ENCODE assay signal across 15 mouse cellular contexts in the genomic region with DNA sequence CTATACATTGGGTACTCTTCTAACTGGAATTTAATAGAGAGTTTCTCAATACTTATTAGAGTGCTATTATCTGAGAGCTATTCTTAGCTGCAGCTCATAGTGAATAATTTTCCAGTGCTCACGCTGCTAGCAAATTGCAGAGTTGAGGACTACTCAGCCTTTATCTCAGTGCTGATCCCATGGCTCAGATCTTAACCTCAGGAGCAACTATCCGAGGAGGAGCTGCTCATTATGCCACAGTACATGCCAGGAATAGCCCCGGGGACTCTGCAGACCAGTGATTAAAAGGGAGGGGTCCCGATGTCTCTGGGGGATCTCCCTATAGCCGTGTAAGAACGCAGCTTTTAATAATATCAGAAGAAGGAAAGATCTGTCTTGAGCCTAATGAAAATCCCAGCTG. TPM values are rescaled to one million over a fixed set of nuclear protein-coding genes. Genes with fewer than 3 reads are reported as not detected.
DNase-seq lines count a peak whose midpoint lies in the region; ATAC-seq and TF ChIP-seq lines count a peak whose summit lies in the region.
"Had no signal": no experiment of that assay in that cellular context is flagged by ENCODE, and none has a peak within 500 bp of the region (broad histone marks: within the 10 kb centered on the region; RNA-seq: fewer than 3 reads in every experiment).

No protein-coding gene starts in this region.

- in situ Hi-C loops in Patski (cut with MboI; ENCODE audit: low pct_unique_long_range_greater_than_20kb), result loop anchor here (25.0 kb wide), 1 partner anchor 502 kb away; no protein-coding TSS in a partner anchor

- H3K36me3 ChIP-seq in heart, embryonic 13.5 days, result no peaks in the 10 kb centered on the region
- no peaks in the 10 kb centered on the region for H3K36me3 ChIP-seq in heart, adult 2 months (ENCODE audit: control insufficient read depth, insufficient read depth, low read length)
- no peaks in the 10 kb centered on the region for H3K36me3 ChIP-seq in forebrain, embryonic 15.5 days
- H3K36me3 ChIP-seq in midbrain, embryonic 14.5 days (ENCODE audit: control insufficient read depth, insufficient read depth, low read length), result no peaks in the 10 kb centered on the region

- peak overlapping the region; percentile 80 for H3K27ac ChIP-seq in heart, embryonic 13.5 days (replicated peaks)
- no peak overlapping the region for H3K27ac ChIP-seq in heart, adult 2 months
- peak overlapping the region; percentile 68 for H3K27ac ChIP-seq in forebrain, embryonic 15.5 days (replicated peaks)
- peak overlapping the region; percentile 65; the same call in 1 of the 2 replicates for H3K27ac ChIP-seq in midbrain, embryonic 14.5 days (replicated peaks; ENCODE audit: low read depth, low read length)
- H3K27ac ChIP-seq: liver, embryonic 14.5 days had no signal

- POLR2A ChIA-PET in Patski (lab: Charles Lee), result no interaction called here

- CTCF ChIA-PET in Patski (lab: Charles Lee), result interaction anchor here (0.6 to 0.7 kb wide), 3 partner anchors 16 to 622 kb away, joined by 3 read pairs; a partner anchor contains a TSS

- ATAC-seq in heart, embryonic 13.5 days (ENCODE audit: extremely low read depth, insufficient number of reproducible peaks, low FRiP score, low TSS enrichment), result no peak
- ATAC-seq in Patski, result peak; percentile 35
- ATAC-seq in forebrain, embryonic 15.5 days (replicated peaks), result peak; percentile 73
- peak; percentile 75; the same call in 1 of the 2 replicates for ATAC-seq in midbrain, embryonic 14.5 days (ENCODE audit: low FRiP score, low TSS enrichment)
- no peak for ATAC-seq in cerebellum, adult (ENCODE audit: insufficient number of reproducible peaks, low FRiP score, low TSS enrichment)
- ATAC-seq: inflammation-experienced regulatory T-cells, adult 6 months had no signal

- peak overlapping the region; percentile 42; the same call in 1 of the 2 replicates for H3K9ac ChIP-seq in heart, embryonic 13.5 days
- H3K9ac ChIP-seq in heart, adult 2 months (ENCODE audit: low read depth, low read length), result no peak overlapping the region
- H3K9ac ChIP-seq in forebrain, embryonic 15.5 days (replicated peaks), result 0 out of 2 replicates have a peak overlapping the region, but pooled peaks have one; percentile 22
- 0 out of 2 replicates have a peak overlapping the region, but pooled peaks have one; percentile 4 for H3K9ac ChIP-seq in midbrain, embryonic 14.5 days (replicated peaks; ENCODE audit: low read length)
- H3K9ac ChIP-seq: liver, embryonic 14.5 days had no signal

- no peak for DNase-seq in heart, adult 2 months
- no peak for DNase-seq in Patski (ENCODE audit: low read depth, low spot score)
- DNase-seq in midbrain, embryonic 14.5 days, result peak; percentile 69
- no peak for DNase-seq in adrenal gland, adult (ENCODE audit: inconsistent age in 2 of 2, low spot score in 1 of 2)
- DNase-seq in layer of hippocampus, postnatal 10 days (ENCODE audit: low spot score in 2 of 2), result no peak
- DNase-seq: adrenal gland, adult 2 months; kidney, postnatal 36 days; right cerebral cortex, adult 18-20 months; thymus, postnatal 14 days had no signal

- peak overlapping the region; percentile 63 for H3K4me2 ChIP-seq in heart, embryonic 13.5 days
- no peak overlapping the region for H3K4me2 ChIP-seq in forebrain, embryonic 15.5 days (replicated peaks)
- 0 out of 2 replicates have a peak overlapping the region, but pooled peaks have one; percentile 26 for H3K4me2 ChIP-seq in midbrain, embryonic 14.5 days (ENCODE audit: low read length)

- no peaks in the 10 kb centered on the region for H3K79me2 ChIP-seq in heart, adult 2 months (replicated peaks; ENCODE audit: control insufficient read depth, insufficient read depth, low read length)

- H3K4me3 ChIP-seq in heart, embryonic 13.5 days, result peak overlapping the region; percentile 21; the same call in 1 of the 2 replicates
- no peak overlapping the region for H3K4me3 ChIP-seq in heart, adult 2 months
- H3K4me3 ChIP-seq in forebrain, embryonic 15.5 days, result no peak overlapping the region
- no peak overlapping the region for H3K4me3 ChIP-seq in midbrain, embryonic 14.5 days (replicated peaks; ENCODE audit: low read depth, low read length)
- H3K4me3 ChIP-seq: myocyte had no signal

- H3K4me1 ChIP-seq in heart, embryonic 13.5 days, result peaks cover 11% of the 10 kb centered on the region
- no peaks in the 10 kb centered on the region; the same call in 1 of the 2 replicates for H3K4me1 ChIP-seq in heart, adult 2 months (ENCODE audit: control insufficient read depth, insufficient read depth, low read length)
- peaks cover 5% of the 10 kb centered on the region; the same call in 1 of the 2 replicates for H3K4me1 ChIP-seq in forebrain, embryonic 15.5 days
- H3K4me1 ChIP-seq in midbrain, embryonic 14.5 days (ENCODE audit: control insufficient read depth, insufficient read depth, low read length), result 0 out of 2 replicates have a peak, but pooled peaks cover 3% of the 10 kb centered on the region

- no peak for TF ChIP-seq CTCF in heart, adult 2 months (IDR thresholded peaks at IDR 0.05)
- no peak for TF ChIP-seq CTCF in Patski (IDR thresholded peaks at IDR 0.05)

- intact Hi-C loops in heart, adult 2 months (cut with DNase I), result no loop called here

- no peak for TF ChIP-seq EP300 in heart, adult 2 months (IDR thresholded peaks at IDR 0.05; ENCODE audit: insufficient read depth, low read depth, low read length)

- WGBS in heart, embryonic 13.5 days, result 20% methylated on average over 6 of the region's 6 CpGs
- WGBS in heart, adult 2 months, result 15% methylated on average over 6 of the region's 6 CpGs
- 12% methylated on average over 6 of the region's 6 CpGs for WGBS in forebrain, embryonic 15.5 days
- 18% methylated on average over 6 of the region's 6 CpGs for WGBS in midbrain, embryonic 14.5 days

- H3K27me3 ChIP-seq in heart, embryonic 13.5 days (replicated peaks), result no peaks in the 10 kb centered on the region
- no peaks in the 10 kb centered on the region for H3K27me3 ChIP-seq in heart, adult 2 months (ENCODE audit: control insufficient read depth, insufficient read depth, low read length)
- H3K27me3 ChIP-seq in Patski, result peaks cover 3% of the 10 kb centered on the region
- H3K27me3 ChIP-seq in forebrain, embryonic 15.5 days, result no peaks in the 10 kb centered on the region
- H3K27me3 ChIP-seq in midbrain, embryonic 14.5 days (ENCODE audit: control insufficient read depth, insufficient read depth, low read length), result no peaks in the 10 kb centered on the region

- no peak for TF ChIP-seq POLR2A in heart, adult 2 months (IDR thresholded peaks at IDR 0.05; ENCODE audit: insufficient read depth, low read depth, low read length)

- no peaks in the 10 kb centered on the region for H3K9me3 ChIP-seq in heart, embryonic 13.5 days
- no peaks in the 10 kb centered on the region for H3K9me3 ChIP-seq in forebrain, embryonic 15.5 days
- no peaks in the 10 kb centered on the region for H3K9me3 ChIP-seq in midbrain, embryonic 14.5 days (ENCODE audit: control insufficient read depth, low read length)

RNA-seq across cellular contexts. Expression of a gene that starts 50.7 kb away (rescaled TPM):
- 1.8 and 2.4 TPM in 2 replicates for polyA plus RNA-seq in heart, embryonic 13.5 days (2015; fragmentation: Nextera tagmentation; extraction: Ambion mirVana)
- total RNA-seq in heart, adult 2 months (2021), result 1 to 10 TPM; 4.6 to 5.4 TPM
- 2.3 and 3.3 TPM in 2 replicates for polyA plus RNA-seq in heart, adult 2 months (2012; rRNA removed)
- 14.4 TPM for polyA plus RNA-seq in Patski (2021)
- 2.4 and 2.6 TPM in 2 replicates for polyA plus RNA-seq in forebrain, embryonic 15.5 days (2015; fragmentation: Nextera tagmentation; extraction: Ambion mirVana)
- polyA plus RNA-seq in midbrain, embryonic 14.5 days (2014; fragmentation: Nextera tagmentation; extraction: Ambion mirVana), result 3.2 and 4.5 TPM in 2 replicates
- 10 to 100 TPM; 14.7 to 15.7 TPM for total RNA-seq in layer of hippocampus, postnatal 10 days (2021)

Comparison
In these comparisons a context has a peak if more than half of its experiments do, and no peak if none do; other contexts are left out.
1. ATAC-seq: peak in Patski (single experiment), forebrain, embryonic 15.5 days (single experiment) and midbrain, embryonic 14.5 days (single experiment); none in heart, embryonic 13.5 days (single experiment) and cerebellum, adult (single experiment).